Mouse (Mus musculus): ENCODE measurements around the gene Adat3.
"Not testable (repeated sequence)": the region's sequence is repeated elsewhere in the genome, so short reads cannot be mapped to it uniquely, and the experiment has no call there.

Adat3 gene

GRCm38 (mm10) chr10:80611024-80611423 lies 8.3 kb downstream of the Adat3 start:
- no peak for DNase-seq (ENCODE audit: low spot score)

GRCm38 (mm10) chr10:80611905-80612304 lies 9.2 kb downstream of the Adat3 start:
- DNase-seq (ENCODE audit: low spot score): no peak

GRCm38 (mm10) chr10:80613821-80614220 lies 11.1 kb downstream of the Adat3 start:
- DNase-seq (ENCODE audit: low spot score): no peak

GRCm38 (mm10) chr10:80614351-80614750 lies 11.7 kb downstream of the Adat3 start:
- no peak for DNase-seq (ENCODE audit: low spot score)

GRCm38 (mm10) chr10:80618181-80618580 lies 15.5 kb downstream of the Adat3 start:
- DNase-seq (ENCODE audit: low spot score): no peak

GRCm38 (mm10) chr10:80619465-80620244 lies 17.0 kb downstream of the Adat3 start:
- DNase-seq (ENCODE audit: low spot score): no peak

- no peak for DNase-seq (ENCODE audit: low spot score)
These were observed 17.7 kb downstream of the Adat3 start for GRCm38 (mm10) chr10:80620365-80620764.

- DNase-seq (ENCODE audit: low spot score): no peak
These were observed 18.4 kb downstream of the Adat3 start for GRCm38 (mm10) chr10:80620796-80621689.

GRCm38 (mm10) chr10:80621690-80621939 lies 18.9 kb downstream of the Adat3 start:
- no peak for DNase-seq (ENCODE audit: low spot score)

GRCm38 (mm10) chr10:80621940-80622660 lies 19.4 kb downstream of the Adat3 start:
- DNase-seq (ENCODE audit: low spot score): peak; percentile 99

GRCm38 (mm10) chr10:80622661-80623456 lies 20.2 kb downstream of the Adat3 start, which contains the start of gene Csnk1g2:
Csnk1g2 (plus strand) TSS chr10:80622838.
- DNase-seq (ENCODE audit: low spot score): peak; percentile 43

GRCm38 (mm10) chr10:80623457-80624191 lies 20.9 kb downstream of the Adat3 start:
- DNase-seq (ENCODE audit: low spot score): no peak

GRCm38 (mm10) chr10:80625764-80626163 lies 23.1 kb downstream of the Adat3 start:
- no peak for DNase-seq (ENCODE audit: low spot score)

- no peak for DNase-seq (ENCODE audit: low spot score)
These were observed 25.0 kb downstream of the Adat3 start for GRCm38 (mm10) chr10:80627685-80628084.

- no peak for DNase-seq (ENCODE audit: low spot score)
These were observed 26.2 kb downstream of the Adat3 start for GRCm38 (mm10) chr10:80628925-80629324.

- no peak for DNase-seq (ENCODE audit: low spot score)
These were observed 32.7 kb downstream of the Adat3 start for GRCm38 (mm10) chr10:80635345-80635744.

GRCm38 (mm10) chr10:80646936-80647335 lies 44.3 kb downstream of the Adat3 start:
- DNase-seq (ENCODE audit: low spot score): no peak

- not testable (repeated sequence) for DNase-seq (ENCODE audit: low spot score)
These were observed 47.2 kb downstream of the Adat3 start for GRCm38 (mm10) chr10:80649910-80650309.

- no peak for DNase-seq (ENCODE audit: low spot score)
These were observed 47.7 kb downstream of the Adat3 start for GRCm38 (mm10) chr10:80650392-80650791.

GRCm38 (mm10) chr10:80653156-80653720 lies 50.6 kb downstream of the Adat3 start:
- no peak for DNase-seq (ENCODE audit: low spot score)

- no peak for DNase-seq (ENCODE audit: low spot score)
These were observed 52.2 kb downstream of the Adat3 start for GRCm38 (mm10) chr10:80654866-80655265.
